Mouse (Mus musculus): Measurements from ENCODE around the gene Gm17455. TPM values are rescaled to one million over a fixed set of nuclear protein-coding genes. Genes with fewer than 3 reads are reported as not detected.
A peak's percentile ranks its signal among the peaks of the same experiment; 100 is the strongest.

Gm17455 gene
- polyA plus RNA-seq, 1 experiment from 2014 or later = 7.6 TPM

- H3K4me3 ChIP-seq (replicated peaks; ENCODE audit: low read depth, low read length) = no peak overlapping the region
- no peak for DNase-seq
- H3K9me3 ChIP-seq (ENCODE audit: control insufficient read depth, low read length) = no peaks in the 10 kb centered on the region
- H3K4me1 ChIP-seq (ENCODE audit: control insufficient read depth, insufficient read depth, low read length) = no peaks in the 10 kb centered on the region
- ATAC-seq (ENCODE audit: low FRiP score, low TSS enrichment) = no peak
- no peak overlapping the region for H3K27ac ChIP-seq (replicated peaks; ENCODE audit: low read depth, low read length)
- H3K27me3 ChIP-seq (ENCODE audit: control insufficient read depth, insufficient read depth, low read length) = no peaks in the 10 kb centered on the region
- 74% methylated on average over 10 of the region's 10 CpGs for WGBS
- no peak overlapping the region for H3K4me2 ChIP-seq (ENCODE audit: low read length)
- no peak overlapping the region for H3K9ac ChIP-seq (replicated peaks; ENCODE audit: low read length)
- H3K36me3 ChIP-seq (ENCODE audit: control insufficient read depth, insufficient read depth, low read length) = no peaks in the 10 kb centered on the region
Observed at GRCm38 (mm10) chr10:60381142-60381925, 18.2 kb upstream of the Gm17455 start.

DNA sequence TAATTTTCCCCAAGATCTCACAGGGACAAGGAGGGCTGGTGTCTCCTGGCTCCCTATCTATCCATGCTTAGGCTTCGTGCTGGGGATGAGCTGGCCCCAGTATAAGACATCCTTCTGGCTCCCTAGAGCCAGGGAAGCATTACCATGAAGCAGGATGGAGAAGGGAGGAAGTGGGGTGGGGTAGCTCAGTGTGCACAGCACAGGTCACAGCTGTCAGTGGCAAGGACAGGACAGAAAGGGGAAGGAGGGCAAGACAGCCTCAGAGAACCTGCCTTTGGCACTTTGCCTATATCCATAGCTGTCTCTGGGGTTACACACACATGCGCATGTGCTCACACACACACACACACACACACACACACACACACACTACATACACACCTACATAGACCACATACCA lies 11.2 kb upstream of the Gm17455 start:
- ATAC-seq (ENCODE audit: low FRiP score, low TSS enrichment) = no peak
- Histone ChIP-seq H3K4me2 (ENCODE audit: low read length) (no peak overlapping the region), H3K36me3 (ENCODE audit: control insufficient read depth, insufficient read depth, low read length) (no peaks in the 10 kb centered on the region), H3K4me1 (ENCODE audit: control insufficient read depth, insufficient read depth, low read length) (no peaks in the 10 kb centered on the region), H3K27me3 (ENCODE audit: control insufficient read depth, insufficient read depth, low read length) (no peaks in the 10 kb centered on the region), H3K27ac (replicated peaks; ENCODE audit: low read depth, low read length) (no peak overlapping the region), H3K4me3 (replicated peaks; ENCODE audit: low read depth, low read length) (no peak overlapping the region), H3K9me3 (ENCODE audit: control insufficient read depth, low read length) (no peaks in the 10 kb centered on the region), H3K9ac (replicated peaks; ENCODE audit: low read length) (no peak overlapping the region)
- no peak for DNase-seq
- WGBS = 88% methylated on average over 2 of the region's 2 CpGs

- Histone ChIP-seq H3K4me2 (ENCODE audit: low read length) (no peak overlapping the region), H3K9ac (replicated peaks; ENCODE audit: low read length) (no peak overlapping the region), H3K27me3 (ENCODE audit: control insufficient read depth, insufficient read depth, low read length) (no peaks in the 10 kb centered on the region), H3K36me3 (ENCODE audit: control insufficient read depth, insufficient read depth, low read length) (no peaks in the 10 kb centered on the region), H3K4me1 (ENCODE audit: control insufficient read depth, insufficient read depth, low read length) (no peaks in the 10 kb centered on the region), H3K27ac (replicated peaks; ENCODE audit: low read depth, low read length) (no peak overlapping the region), H3K9me3 (ENCODE audit: control insufficient read depth, low read length) (no peaks in the 10 kb centered on the region), H3K4me3 (replicated peaks; ENCODE audit: low read depth, low read length) (no peak overlapping the region)
- DNase-seq = no peak
- 68% methylated on average over 9 of the region's 9 CpGs for WGBS
- no peak for ATAC-seq (ENCODE audit: low FRiP score, low TSS enrichment)
Observed at GRCm38 (mm10) chr10:60389447-60389865, 10.1 kb upstream of the Gm17455 start.

GRCm38 (mm10) chr10:60390177-60390903 lies 9.2 kb upstream of the Gm17455 start:
- no peak overlapping the region for H3K4me3 ChIP-seq (replicated peaks; ENCODE audit: low read depth, low read length)
- H3K9me3 ChIP-seq (ENCODE audit: control insufficient read depth, low read length) = no peaks in the 10 kb centered on the region
- no peak for ATAC-seq (ENCODE audit: low FRiP score, low TSS enrichment)
- no peak for DNase-seq
- no peaks in the 10 kb centered on the region for H3K36me3 ChIP-seq (ENCODE audit: control insufficient read depth, insufficient read depth, low read length)
- no peaks in the 10 kb centered on the region for H3K27me3 ChIP-seq (ENCODE audit: control insufficient read depth, insufficient read depth, low read length)
- no peak overlapping the region for H3K27ac ChIP-seq (replicated peaks; ENCODE audit: low read depth, low read length)
- no peak overlapping the region for H3K4me2 ChIP-seq (ENCODE audit: low read length)
- WGBS = 26% methylated on average over 6 of the region's 6 CpGs
- no peaks in the 10 kb centered on the region for H3K4me1 ChIP-seq (ENCODE audit: control insufficient read depth, insufficient read depth, low read length)
- no peak overlapping the region for H3K9ac ChIP-seq (replicated peaks; ENCODE audit: low read length)

GRCm38 (mm10) chr10:60390904-60391420 lies 8.6 kb upstream of the Gm17455 start:
- 59% methylated on average over 5 of the region's 5 CpGs for WGBS
- H3K4me2 ChIP-seq (ENCODE audit: low read length) = no peak overlapping the region
- no peaks in the 10 kb centered on the region for H3K27me3 ChIP-seq (ENCODE audit: control insufficient read depth, insufficient read depth, low read length)
- no peak overlapping the region for H3K4me3 ChIP-seq (replicated peaks; ENCODE audit: low read depth, low read length)
- H3K4me1 ChIP-seq (ENCODE audit: control insufficient read depth, insufficient read depth, low read length) = no peaks in the 10 kb centered on the region
- no peaks in the 10 kb centered on the region for H3K9me3 ChIP-seq (ENCODE audit: control insufficient read depth, low read length)
- no peak for ATAC-seq (ENCODE audit: low FRiP score, low TSS enrichment)
- no peak for DNase-seq
- H3K27ac ChIP-seq (replicated peaks; ENCODE audit: low read depth, low read length) = no peak overlapping the region
- H3K9ac ChIP-seq (replicated peaks; ENCODE audit: low read length) = no peak overlapping the region
- no peaks in the 10 kb centered on the region for H3K36me3 ChIP-seq (ENCODE audit: control insufficient read depth, insufficient read depth, low read length)

DNA sequence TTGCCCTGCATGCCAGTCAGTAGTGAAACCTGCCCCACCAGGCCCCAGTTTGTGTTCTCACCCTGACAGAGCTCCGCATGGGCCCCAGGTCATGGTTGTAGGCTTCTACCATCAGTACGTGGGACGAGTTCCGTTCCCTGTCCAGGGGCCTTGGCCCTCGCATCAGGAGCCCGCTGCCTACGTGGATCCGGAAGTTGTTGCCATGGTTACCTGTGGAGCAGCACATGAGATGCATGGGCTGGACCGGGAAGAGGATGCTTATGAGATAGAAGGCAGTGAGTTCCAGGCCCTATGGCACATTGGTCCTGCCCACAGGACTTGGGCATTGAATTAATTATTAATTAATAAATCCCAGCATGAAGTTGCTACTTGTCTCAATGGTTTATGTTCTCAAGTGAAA lies 7.9 kb upstream of the Gm17455 start:
- Histone ChIP-seq H3K36me3 (ENCODE audit: control insufficient read depth, insufficient read depth, low read length) (no peaks in the 10 kb centered on the region), H3K4me3 (replicated peaks; ENCODE audit: low read depth, low read length) (no peak overlapping the region), H3K9me3 (ENCODE audit: control insufficient read depth, low read length) (no peaks in the 10 kb centered on the region), H3K27ac (replicated peaks; ENCODE audit: low read depth, low read length) (no peak overlapping the region), H3K9ac (replicated peaks; ENCODE audit: low read length) (no peak overlapping the region), H3K27me3 (ENCODE audit: control insufficient read depth, insufficient read depth, low read length) (no peaks in the 10 kb centered on the region), H3K4me2 (ENCODE audit: low read length) (no peak overlapping the region), H3K4me1 (ENCODE audit: control insufficient read depth, insufficient read depth, low read length) (no peaks in the 10 kb centered on the region)
- DNase-seq (peak; percentile 41), ATAC-seq (ENCODE audit: low FRiP score, low TSS enrichment) (no peak)
- 84% methylated on average over 9 of the region's 9 CpGs for WGBS

- Histone ChIP-seq H3K27ac (replicated peaks; ENCODE audit: low read depth, low read length) (no peak overlapping the region), H3K4me2 (ENCODE audit: low read length) (no peak overlapping the region), H3K4me1 (ENCODE audit: control insufficient read depth, insufficient read depth, low read length) (peaks cover 3% of the 10 kb centered on the region; the same call in 1 of the 2 replicates), H3K9me3 (ENCODE audit: control insufficient read depth, low read length) (no peaks in the 10 kb centered on the region), H3K4me3 (replicated peaks; ENCODE audit: low read depth, low read length) (no peak overlapping the region), H3K27me3 (ENCODE audit: control insufficient read depth, insufficient read depth, low read length) (no peaks in the 10 kb centered on the region), H3K36me3 (ENCODE audit: control insufficient read depth, insufficient read depth, low read length) (no peaks in the 10 kb centered on the region), H3K9ac (replicated peaks; ENCODE audit: low read length) (no peak overlapping the region)
- 78% methylated on average over 7 of the region's 7 CpGs for WGBS
- ATAC-seq (ENCODE audit: low FRiP score, low TSS enrichment) (no peak), DNase-seq (peak; percentile 32)
Observed at GRCm38 (mm10) chr10:60394936-60395335, 4.6 kb upstream of the Gm17455 start.

- WGBS = 71% methylated on average over 5 of the region's 5 CpGs
- Histone ChIP-seq H3K27me3 (ENCODE audit: control insufficient read depth, insufficient read depth, low read length) (no peaks in the 10 kb centered on the region), H3K4me1 (ENCODE audit: control insufficient read depth, insufficient read depth, low read length) (peaks cover 3% of the 10 kb centered on the region; the same call in 1 of the 2 replicates), H3K4me3 (replicated peaks; ENCODE audit: low read depth, low read length) (no peak overlapping the region), H3K9ac (replicated peaks; ENCODE audit: low read length) (no peak overlapping the region), H3K27ac (replicated peaks; ENCODE audit: low read depth, low read length) (no peak overlapping the region), H3K36me3 (ENCODE audit: control insufficient read depth, insufficient read depth, low read length) (no peaks in the 10 kb centered on the region), H3K4me2 (ENCODE audit: low read length) (no peak overlapping the region), H3K9me3 (ENCODE audit: control insufficient read depth, low read length) (no peaks in the 10 kb centered on the region)
- no peak for DNase-seq
- ATAC-seq (ENCODE audit: low FRiP score, low TSS enrichment) = no peak
Observed at GRCm38 (mm10) chr10:60395605-60396004, 3.9 kb upstream of the Gm17455 start.

Measured in midbrain, embryonic 14.5 days (tissue).